Comparison of ENCODE assay signal across 9 mouse cellular contexts in the genomic region with DNA sequence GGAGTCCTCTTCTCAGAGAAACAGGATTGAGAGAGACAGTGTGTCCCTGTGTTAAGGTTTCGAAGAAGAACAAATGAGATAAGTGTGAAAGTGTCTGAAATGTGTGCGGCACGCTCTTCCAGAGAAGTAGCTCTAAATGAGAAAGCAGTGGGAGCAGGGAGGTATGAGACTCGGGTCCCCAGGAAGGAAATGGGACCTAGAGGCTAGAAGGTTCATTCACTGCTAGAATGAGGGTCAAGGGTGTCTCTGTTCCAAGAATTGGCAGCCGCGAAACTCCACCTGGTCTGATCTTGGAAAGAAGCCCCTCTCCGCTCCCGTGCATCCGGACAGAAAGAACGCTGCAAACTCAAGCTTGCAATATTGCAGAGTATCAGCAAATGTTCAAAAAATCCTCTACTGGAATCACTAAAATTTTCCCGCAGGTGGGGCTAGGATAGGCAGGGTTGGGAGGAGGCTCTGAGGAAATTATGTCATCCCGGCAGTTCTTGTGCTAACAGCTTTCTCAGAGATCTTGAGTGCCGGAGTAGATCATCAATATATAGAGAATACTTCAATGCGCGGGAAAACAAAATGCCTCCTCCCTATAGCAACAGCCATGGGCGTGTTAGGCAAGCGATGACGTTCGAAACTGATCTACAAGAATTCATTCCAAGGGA. TPM values are rescaled to one million over a fixed set of nuclear protein-coding genes. Genes with fewer than 3 reads are reported as not detected.
A peak's percentile ranks its signal among the peaks of the same experiment; 100 is the strongest.
DNase-seq lines count a peak whose midpoint lies in the region; ATAC-seq and TF ChIP-seq lines count a peak whose summit lies in the region.
"Had no signal": no experiment of that assay in that cellular context is flagged by ENCODE, and none has a peak within 500 bp of the region (broad histone marks: within the 10 kb centered on the region; RNA-seq: fewer than 3 reads in every experiment).

No protein-coding gene starts in this region.

- no peak; the same call in 1 of the 2 replicates for TF ChIP-seq POLR2A in embryonic fibroblast, embryonic 13.5 days (IDR thresholded peaks at IDR 0.05; ENCODE audit: low read depth, low read length)

- H3K36me3 ChIP-seq in lung, embryonic 15.5 days, result no peaks in the 10 kb centered on the region
- H3K36me3 ChIP-seq in hindbrain, embryonic 11.5 days (ENCODE audit: control insufficient read depth, insufficient read depth, low read length), result no peaks in the 10 kb centered on the region
- H3K36me3 ChIP-seq in liver, embryonic 13.5 days, result no peaks in the 10 kb centered on the region

- H3K9me3 ChIP-seq in lung, embryonic 15.5 days, result no peaks in the 10 kb centered on the region
- H3K9me3 ChIP-seq in hindbrain, embryonic 11.5 days (ENCODE audit: control insufficient read depth, low read length), result no peaks in the 10 kb centered on the region
- H3K9me3 ChIP-seq in liver, embryonic 13.5 days (replicated peaks), result no peaks in the 10 kb centered on the region

- no peak for ATAC-seq in lung, embryonic 15.5 days (ENCODE audit: borderline replicate concordance, extremely low read depth, low FRiP score, low TSS enrichment)
- no peak for ATAC-seq in hindbrain, embryonic 11.5 days (ENCODE audit: low FRiP score)
- no peak for ATAC-seq in liver, embryonic 13.5 days (ENCODE audit: low read depth)

- peak overlapping the region; percentile 73 for H3K4me3 ChIP-seq in lung, embryonic 15.5 days
- peak overlapping the region; percentile 62; the same call in 1 of the 2 replicates for H3K4me3 ChIP-seq in embryonic fibroblast, embryonic 13.5 days (ENCODE audit: insufficient read depth, low read length)
- H3K4me3 ChIP-seq in hindbrain, embryonic 11.5 days (ENCODE audit: low read depth, low read length), result peak overlapping the region; percentile 53
- H3K4me3 ChIP-seq in liver, embryonic 13.5 days (replicated peaks), result peak overlapping the region; percentile 57

- no peaks in the 10 kb centered on the region for H3K27me3 ChIP-seq in lung, embryonic 15.5 days
- H3K27me3 ChIP-seq in hindbrain, embryonic 11.5 days (ENCODE audit: control insufficient read depth, insufficient read depth, low read length), result no peaks in the 10 kb centered on the region
- peaks cover 49% of the 10 kb centered on the region for H3K27me3 ChIP-seq in liver, embryonic 13.5 days

- no peak for DNase-seq in lung, postnatal 14 days
- DNase-seq in hindbrain, embryonic 11.5 days (ENCODE audit: low spot score), result peak; percentile 38
- no peak for DNase-seq in liver, embryonic 13.5 days
- peak; percentile 18 for DNase-seq in right cerebral cortex, postnatal 4 days
- DNase-seq in natural killer cell, adult 2 months (ENCODE audit: low spot score in 2 of 2), result no peak
- no peak for DNase-seq in thymus, postnatal 4 days

- H3K4me1 ChIP-seq in lung, embryonic 15.5 days, result peaks cover 23% of the 10 kb centered on the region
- 0 out of 2 replicates have a peak, but pooled peaks cover 2% of the 10 kb centered on the region for H3K4me1 ChIP-seq in embryonic fibroblast, embryonic 13.5 days (ENCODE audit: control insufficient read depth, insufficient read depth, low read length)
- no peaks in the 10 kb centered on the region for H3K4me1 ChIP-seq in hindbrain, embryonic 11.5 days (replicated peaks; ENCODE audit: control insufficient read depth, insufficient read depth, low read length)
- 0 out of 2 replicates have a peak, but pooled peaks cover 3% of the 10 kb centered on the region for H3K4me1 ChIP-seq in liver, embryonic 13.5 days (replicated peaks)

- WGBS in lung, embryonic 15.5 days, result 7% methylated on average over 19 of the region's 19 CpGs
- WGBS in hindbrain, embryonic 11.5 days, result 8% methylated on average over 19 of the region's 19 CpGs
- WGBS in liver, embryonic 13.5 days (ENCODE audit: insufficient replicate concordance), result 6% methylated on average over 19 of the region's 19 CpGs

- H3K4me2 ChIP-seq in lung, embryonic 15.5 days, result peak overlapping the region; percentile 97
- H3K4me2 ChIP-seq in hindbrain, embryonic 11.5 days (replicated peaks; ENCODE audit: low read depth, low read length), result peak overlapping the region; percentile 90
- peak overlapping the region; percentile 66 for H3K4me2 ChIP-seq in liver, embryonic 13.5 days

- H3K9ac ChIP-seq in lung, embryonic 15.5 days, result peak overlapping the region; percentile 61
- peak overlapping the region; percentile 86 for H3K9ac ChIP-seq in hindbrain, embryonic 11.5 days (ENCODE audit: low read depth, low read length)
- peak overlapping the region; percentile 50 for H3K9ac ChIP-seq in liver, embryonic 13.5 days

- H3K27ac ChIP-seq in lung, embryonic 15.5 days, result peak overlapping the region; percentile 97
- no peak overlapping the region for H3K27ac ChIP-seq in embryonic fibroblast, embryonic 13.5 days (ENCODE audit: insufficient read depth, low read length)
- H3K27ac ChIP-seq in hindbrain, embryonic 11.5 days (ENCODE audit: low read depth, low read length), result peak overlapping the region; percentile 96; the same call in 1 of the 2 replicates
- H3K27ac ChIP-seq in liver, embryonic 13.5 days, result peak overlapping the region; percentile 77
- H3K27ac ChIP-seq: macrophage had no signal

- TF ChIP-seq CTCF in embryonic fibroblast, embryonic 13.5 days (IDR thresholded peaks at IDR 0.05; ENCODE audit: borderline replicate concordance, insufficient read depth, low read length), result no peak

RNA-seq across cellular contexts. Expression of a gene that starts 2.2 kb away (rescaled TPM):
- polyA plus RNA-seq in lung, embryonic 15.5 days (2015; fragmentation: Nextera tagmentation; extraction: Ambion mirVana), result 10.4 and 11.6 TPM in 2 replicates
- 10.4 and 13.0 TPM in 2 replicates for polyA plus RNA-seq in embryonic fibroblast, embryonic 13.5 days (2011; ENCODE audit: insufficient read length, low read depth, missing spikeins)
- 25.5 and 29.6 TPM in 2 replicates for polyA plus RNA-seq in hindbrain, embryonic 11.5 days (2014; fragmentation: Nextera tagmentation; extraction: Ambion mirVana)
- polyA plus RNA-seq in liver, embryonic 13.5 days (2015; fragmentation: Nextera tagmentation; extraction: Ambion mirVana), result 4.1 and 6.3 TPM in 2 replicates
- polyA plus RNA-seq: macrophage had no signal

Comparison
In these comparisons a context has a peak if more than half of its experiments do, and no peak if none do; other contexts are left out.
1. DNase-seq: peak in hindbrain, embryonic 11.5 days (single experiment) and right cerebral cortex, postnatal 4 days (single experiment); none in lung, postnatal 14 days (single experiment), liver, embryonic 13.5 days (single experiment), natural killer cell, adult 2 months (0 of 2) and thymus, postnatal 4 days (single experiment).
2. Peak in every context shown above with its lines, with median percentiles within 50 percentile points of each other: H3K4me2 ChIP-seq, H3K4me3 ChIP-seq and H3K9ac ChIP-seq.